Mouse (Mus musculus): ENCODE measurements at regions not wholly inside any gene's neighbourhood (a gene's known extent, or its start where the extent isn't known, plus 50 kb on each side); places are given as distances from the start of the nearest gene placed in this dataset.

DNA sequence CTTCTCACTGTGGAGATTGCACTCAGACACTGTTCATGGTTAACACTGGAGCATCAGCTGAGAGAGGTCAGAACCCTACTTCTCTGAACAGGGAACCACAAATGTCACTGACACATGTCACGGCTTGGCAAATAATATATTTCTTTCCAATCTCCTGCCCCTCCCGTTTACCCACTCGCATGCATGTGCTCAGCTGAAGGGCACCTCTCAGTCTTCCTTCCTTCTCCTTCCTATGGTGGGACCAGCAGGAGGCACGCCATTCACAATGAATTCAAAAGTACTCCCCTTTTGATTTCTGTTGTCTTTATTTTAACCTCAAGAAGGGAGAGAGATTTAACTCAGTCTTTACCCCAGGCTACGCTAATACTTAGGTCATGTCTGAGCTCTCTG is 481.0 kb downstream of the Prss52 start:
- TF ChIP-seq CTCF (IDR thresholded peaks at IDR 0.05; ENCODE audit: low read depth) (no peak), EP300 (IDR thresholded peaks at IDR 0.05; ENCODE audit: low read depth) (no peak)

Data from liver, embryonic 14.5 days (tissue).